Mouse (Mus musculus) frontal cortex, adult (tissue): ENCODE results near the gene Map6.
"Not testable (repeated sequence)": the region's sequence is repeated elsewhere in the genome, so short reads cannot be mapped to it uniquely, and the experiment has no call there.

Experiments used
- ATAC-seq: cut with Nextera tagmentation; 2 replicates; pipeline ENCODE4 v1.9.2; 2017; ENCODE audit warnings: mild to moderate bottlenecking, moderate library complexity, mixed read lengths; ENCODE audit not compliant: low TSS enrichment

The Map6 gene

DNA sequence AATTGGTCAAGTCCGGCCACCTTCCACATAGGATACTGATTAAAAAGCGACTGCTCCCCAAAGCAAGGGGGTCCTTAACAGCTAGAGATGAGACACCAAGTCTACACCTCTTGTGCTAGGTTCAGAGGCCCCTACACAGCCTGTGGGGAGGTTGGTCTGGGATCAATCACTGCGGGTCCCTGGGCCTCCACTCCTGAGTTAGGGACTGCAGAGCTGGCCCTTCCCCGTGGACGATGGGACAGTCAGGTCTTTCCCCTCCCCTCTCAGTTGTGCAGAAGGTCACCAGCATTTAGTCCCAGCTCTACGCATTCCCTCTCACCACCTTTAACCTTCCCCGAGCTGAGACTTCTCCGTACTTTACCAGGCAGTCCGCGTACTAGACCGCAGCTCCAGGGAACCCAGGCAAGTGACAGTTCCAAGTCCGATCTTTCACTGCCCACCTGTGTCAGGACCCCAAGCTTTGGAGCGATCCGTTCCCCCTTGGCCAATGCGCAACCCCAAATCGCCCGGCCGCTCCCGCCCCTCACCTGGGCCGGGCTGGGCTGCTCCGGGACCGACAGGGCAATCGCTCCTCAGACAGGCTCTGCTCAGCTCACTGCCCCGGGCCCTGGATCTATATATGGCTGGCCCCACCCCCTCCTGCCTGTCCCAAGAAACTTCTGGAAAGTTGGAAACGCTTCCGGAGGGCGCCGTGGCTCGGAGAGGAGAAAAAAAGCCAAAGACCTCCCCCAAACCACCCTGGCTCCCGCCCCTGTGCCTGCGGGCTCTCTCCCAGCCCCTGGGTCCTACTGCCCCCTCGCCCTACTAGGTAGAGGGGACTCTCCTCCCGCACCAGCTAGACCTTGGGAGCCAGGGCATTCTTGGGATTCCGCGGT is 85.5 kb downstream of the Map6 start, which contains the start of gene Serpinh1:
TSS of gene Serpinh1 (minus strand) at position 714 of the 875 bp plus-strand sequence.
- 0 out of 2 replicates have a peak, but pooled peaks have one; percentile 21 for ATAC-seq

DNA sequence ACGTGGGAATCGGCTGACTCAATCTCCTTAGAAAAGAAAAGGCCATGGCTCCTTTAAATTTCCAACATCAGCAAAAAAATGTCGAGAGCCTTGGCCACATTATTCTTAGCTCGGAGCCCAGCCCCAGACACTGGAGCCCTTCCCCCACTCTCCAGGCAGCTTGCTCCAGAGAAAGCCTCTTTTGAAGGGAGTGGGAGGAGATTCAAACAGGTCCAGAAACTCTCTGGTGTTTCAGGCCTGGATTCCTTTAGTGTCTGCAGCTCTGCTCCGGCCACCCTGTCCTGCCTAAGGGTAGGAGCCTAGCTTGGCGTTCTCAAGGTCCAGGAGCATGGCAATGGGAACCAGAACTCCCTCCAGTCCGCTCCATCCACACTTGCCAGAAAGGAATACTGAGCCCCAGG is 88.5 kb downstream of the Map6 start:
- peak; percentile 66 for ATAC-seq

DNA sequence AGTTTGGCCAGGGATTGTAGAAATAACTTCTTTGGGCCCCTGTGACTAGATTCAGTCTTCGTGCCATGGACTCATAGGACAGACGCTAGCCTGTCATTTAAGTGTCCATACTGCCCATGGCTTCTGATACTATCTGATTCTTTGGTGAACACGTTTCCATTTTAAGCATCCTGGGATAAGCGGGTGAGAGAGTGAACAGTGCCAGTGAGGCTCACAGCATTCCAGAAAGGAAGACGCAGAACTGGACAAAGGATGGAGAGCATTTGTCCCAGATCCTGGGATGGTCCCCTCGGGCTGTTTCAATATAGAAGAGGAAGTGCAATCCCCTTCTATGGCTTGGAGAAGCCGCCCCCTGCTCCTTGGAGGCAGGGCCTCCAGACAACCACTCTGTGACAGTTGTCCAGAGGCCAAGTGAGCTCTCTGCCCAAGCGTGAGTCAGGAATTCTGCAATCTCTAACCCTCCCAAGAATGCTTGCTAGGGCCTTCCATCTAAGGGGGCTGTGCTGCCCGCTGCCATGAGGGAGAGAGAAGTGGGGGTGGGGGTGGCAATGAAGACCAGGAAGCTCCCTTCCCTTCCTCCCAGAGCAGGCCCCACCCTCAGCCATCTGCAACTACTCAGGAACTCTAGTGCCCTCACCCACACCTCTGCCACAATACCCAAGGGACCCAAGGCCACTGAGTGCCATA is 89.1 kb downstream of the Map6 start:
- ATAC-seq: no peak

DNA sequence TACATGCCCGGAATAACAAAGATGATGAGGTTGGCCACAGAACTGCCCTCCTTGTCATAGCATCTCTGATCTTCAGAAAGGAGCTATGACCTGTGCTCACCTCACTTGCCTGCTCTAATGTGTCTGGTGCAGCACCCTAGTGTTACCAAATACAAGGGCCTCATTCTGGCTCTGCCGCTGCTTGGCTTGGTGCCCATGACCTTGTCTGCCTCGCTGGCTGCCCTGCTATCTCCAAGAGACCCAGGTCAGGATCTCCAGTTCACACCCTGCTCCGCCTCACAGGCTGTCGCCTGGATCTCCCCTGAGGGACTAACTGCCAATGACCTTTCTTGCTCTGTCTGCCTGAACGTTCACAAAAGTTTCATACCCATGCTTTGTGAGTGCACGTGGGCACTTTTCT is 90.0 kb downstream of the Map6 start:
- no peak for ATAC-seq

DNA sequence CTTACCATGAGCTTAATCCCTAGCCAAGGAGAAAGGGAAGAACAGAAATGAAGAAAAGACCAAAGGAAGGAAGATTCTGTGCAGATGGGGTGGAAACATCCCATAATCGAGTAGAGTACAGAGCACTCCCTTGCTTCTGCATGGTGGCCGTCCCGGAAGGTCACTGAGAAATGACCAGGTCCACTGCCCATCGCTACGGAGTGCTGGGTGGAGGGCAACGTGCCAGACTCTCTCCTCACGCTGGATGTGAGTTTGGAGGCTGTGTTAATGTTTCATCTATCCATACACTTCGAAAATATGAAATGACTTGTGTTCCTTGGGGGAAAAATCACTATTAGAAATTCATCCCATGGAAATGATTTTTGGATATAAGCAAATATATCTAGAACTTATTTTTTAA is 91.1 kb downstream of the Map6 start:
- no peak for ATAC-seq

DNA sequence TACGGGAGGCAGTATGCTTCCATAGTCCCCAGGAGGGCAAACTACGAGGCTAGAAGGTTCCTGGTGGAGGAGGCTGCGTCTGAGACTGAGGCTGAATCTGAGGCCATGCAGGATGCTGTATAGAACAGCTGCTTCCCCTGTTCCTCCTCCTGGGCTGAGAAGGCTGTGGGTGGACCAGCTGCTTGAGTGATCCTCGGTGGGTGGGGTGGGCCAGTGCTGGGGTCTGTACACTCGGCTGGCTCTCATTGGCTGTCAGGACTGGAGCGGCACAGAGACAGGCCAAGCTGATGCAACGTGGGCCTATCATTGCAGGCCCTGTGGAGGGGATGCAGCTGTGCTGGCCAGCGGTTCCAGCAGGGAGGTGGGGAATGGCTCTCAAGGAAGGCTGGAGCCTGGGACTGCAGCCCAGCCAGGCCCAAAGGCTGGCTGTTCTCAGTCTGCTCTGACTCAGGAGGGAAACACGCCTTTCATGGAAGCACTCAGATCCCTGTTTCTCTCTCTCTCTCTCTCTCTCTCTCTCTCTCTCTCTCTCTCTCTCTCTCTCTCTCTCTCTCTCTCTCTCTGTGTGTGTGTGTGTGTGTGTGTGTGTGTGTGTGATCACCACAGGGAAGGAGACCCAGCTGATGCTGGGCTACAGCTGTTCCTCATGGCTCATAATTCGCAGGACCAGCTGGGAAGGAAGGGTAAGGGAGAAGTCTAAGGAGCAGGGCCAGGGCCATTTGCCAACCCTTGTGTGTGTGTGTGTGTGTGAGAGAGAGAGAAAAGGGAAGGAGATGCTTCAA is 93.0 kb downstream of the Map6 start:
- peak; percentile 76 for ATAC-seq

DNA sequence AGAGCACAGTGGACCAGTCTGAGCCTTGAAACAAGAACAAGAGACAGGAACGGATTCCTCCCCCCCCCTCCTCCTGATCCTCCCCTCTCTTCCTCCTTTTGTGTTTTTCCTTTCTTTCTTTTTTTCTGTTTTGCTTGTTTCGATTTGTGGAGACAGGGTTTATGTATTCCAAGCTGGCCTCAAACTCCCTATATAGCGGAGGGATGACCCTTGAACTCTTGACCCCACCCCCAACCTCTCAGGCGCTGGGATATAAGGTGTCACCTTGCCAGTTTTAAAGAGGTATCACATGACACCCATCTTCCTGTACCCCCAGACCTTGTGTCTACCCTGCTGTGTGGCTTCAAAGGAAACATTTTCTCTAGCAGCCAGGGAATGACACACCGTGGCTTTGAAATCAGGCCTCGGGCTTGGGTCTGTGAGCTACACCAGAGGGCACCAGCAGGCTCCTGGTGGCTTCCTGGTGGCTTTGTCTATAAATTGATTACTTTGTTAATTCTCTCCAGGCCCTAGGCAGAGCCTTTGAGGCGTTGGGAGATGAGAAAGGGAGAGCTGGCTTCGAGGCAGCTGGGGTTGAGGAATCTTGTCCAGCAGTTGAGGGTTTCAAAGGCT is 93.7 kb downstream of the Map6 start:
- ATAC-seq: no peak

DNA sequence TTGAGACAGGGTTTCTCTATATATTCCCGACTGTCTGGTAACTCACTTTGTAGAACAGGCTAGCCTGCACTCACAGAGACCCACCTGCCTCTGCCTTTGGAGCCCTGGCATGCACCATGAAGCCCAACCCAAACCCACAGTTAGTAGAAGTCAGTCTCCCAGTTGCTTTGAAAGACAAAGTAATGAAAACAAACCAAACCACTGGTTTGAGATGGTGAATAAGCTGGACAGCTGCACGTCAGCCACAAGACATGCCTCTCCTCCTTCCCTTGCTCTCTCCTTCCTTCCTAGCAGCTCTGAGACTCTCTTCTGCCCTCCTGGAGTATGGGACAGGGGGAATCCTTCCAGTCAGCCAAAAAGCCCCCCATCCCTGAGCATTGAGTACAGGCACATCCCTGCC is 94.9 kb downstream of the Map6 start:
- ATAC-seq: no peak

DNA sequence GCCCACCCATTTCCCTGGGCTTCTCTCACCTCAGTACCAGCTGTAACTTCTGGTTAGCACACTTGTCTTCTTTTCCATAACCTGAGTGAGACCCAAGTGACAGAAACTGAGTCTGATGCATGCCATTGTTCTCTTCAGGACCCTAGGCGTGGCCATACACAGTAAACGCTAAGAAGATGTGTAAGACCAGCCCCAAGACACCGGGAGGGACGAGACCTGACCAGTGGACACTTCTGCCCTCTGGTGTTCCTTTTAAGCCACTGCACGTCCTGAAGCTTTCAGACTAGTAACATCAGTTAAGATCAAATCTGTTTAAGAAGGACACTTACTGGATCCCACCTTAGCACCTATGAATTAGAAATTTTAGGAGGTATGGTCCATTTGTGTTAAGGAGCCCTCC is 97.8 kb downstream of the Map6 start:
- peak; percentile 51; the same call in 1 of the 2 replicates for ATAC-seq

DNA sequence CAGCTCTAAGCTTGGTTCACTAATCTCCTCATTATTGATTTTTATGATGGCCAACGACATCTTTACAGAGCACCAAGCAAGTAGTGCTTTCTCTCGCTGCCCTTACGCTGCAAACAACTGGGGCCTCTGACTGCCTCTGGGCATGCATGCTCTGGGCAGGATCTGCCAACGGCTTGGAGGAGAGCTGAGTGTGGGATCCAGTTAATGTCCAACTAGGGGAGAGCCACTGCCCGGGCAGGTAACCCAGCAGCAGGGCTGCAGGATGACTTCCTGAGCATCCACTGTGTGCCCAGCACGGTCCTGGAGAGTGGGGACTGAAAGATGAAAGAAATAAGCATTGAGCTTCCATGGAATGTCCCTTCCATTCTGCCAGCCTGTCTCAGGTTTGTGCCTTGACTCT is 99.5 kb downstream of the Map6 start:
- ATAC-seq: no peak

DNA sequence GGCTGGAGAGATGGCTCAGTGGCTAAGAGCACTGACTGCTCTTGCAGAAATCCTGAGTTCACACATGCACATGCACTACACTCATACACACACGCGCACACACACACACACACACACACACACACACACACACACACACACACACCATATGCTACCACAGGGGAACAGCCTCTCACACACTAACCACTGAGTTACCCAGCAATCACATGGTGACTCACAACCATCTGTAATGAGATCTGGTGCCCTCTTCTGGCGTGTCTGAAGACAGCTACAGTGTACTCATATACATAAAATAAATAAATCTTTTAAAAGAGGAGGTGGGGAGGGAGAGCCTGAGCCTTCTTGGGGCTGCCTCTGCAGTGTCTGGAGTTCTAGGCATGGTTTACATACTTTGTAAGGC is 107.1 kb downstream of the Map6 start:
- not testable (repeated sequence) for ATAC-seq

DNA sequence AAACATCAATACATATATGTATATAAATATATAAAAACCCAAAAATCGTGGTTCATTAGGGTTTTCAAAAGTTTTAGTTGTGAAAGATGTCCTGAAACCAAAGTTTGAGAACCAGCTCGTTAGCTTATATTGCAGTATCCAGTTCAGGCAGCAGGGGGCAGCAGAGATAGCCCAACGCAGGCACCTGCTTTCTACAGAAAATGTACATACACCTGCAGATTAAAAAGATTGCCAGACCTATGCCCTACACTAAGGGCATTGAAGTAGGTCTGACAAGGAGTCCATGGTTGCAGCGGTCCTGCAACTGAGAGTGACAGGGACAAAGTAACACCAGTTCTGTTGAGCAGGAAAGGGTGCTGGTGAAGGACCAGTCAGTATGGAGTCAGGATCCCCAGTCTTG is 108.2 kb downstream of the Map6 start:
- no peak for ATAC-seq

DNA sequence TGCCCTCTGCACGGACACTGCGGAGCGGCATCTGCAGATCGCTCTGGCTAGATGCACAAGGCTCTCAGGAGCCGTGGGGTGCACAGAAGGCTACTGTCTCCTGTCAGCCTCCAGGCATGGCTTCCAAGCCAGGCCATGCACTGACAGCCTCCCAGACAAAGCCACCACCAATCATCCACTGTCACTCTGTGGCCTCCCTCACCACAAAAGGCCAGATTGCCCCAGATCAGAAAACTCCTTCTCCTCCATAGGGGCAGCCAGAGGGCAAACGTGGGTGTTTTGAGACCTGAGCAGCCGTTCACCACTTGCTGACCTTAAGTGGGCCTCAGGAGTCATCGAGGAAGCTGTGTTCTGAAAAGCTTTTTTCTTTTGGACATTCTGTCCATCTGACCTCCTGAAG is 111.6 kb downstream of the Map6 start:
- no peak for ATAC-seq

DNA sequence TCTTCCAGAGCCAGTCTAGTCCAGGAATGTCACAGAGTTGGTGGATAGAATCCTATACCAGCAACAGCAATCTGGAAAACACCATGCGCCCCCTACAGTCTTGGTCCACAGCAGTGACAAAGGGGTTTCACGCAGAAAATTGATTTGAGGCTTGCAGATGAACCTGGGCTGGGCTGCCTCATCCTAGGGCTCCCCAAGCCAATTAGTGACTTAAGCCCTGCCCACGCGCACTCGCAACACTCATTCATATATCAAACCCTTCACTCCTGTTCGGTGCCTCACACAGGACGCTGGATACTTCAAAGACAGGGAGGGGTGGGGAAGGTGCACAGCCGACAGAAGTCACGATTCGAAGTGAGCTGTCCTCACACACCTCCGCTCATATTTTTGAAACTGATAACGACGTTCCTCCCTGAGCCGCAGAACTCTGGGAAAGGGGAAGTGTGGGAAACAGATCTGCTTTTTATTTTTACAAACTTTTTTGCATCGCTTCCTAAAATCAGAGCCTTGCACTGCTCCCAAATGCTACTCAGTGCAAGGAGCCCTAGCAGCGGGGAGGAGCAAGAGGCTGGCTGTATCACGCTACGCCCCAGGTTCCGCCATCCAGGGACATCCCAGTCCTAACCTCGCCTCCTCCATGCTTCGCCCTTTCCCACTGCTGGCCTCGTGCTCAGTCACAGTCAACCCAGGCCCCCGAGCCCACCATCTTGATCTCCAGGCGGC is 113.4 kb downstream of the Map6 start:
- ATAC-seq: peak; percentile 64

DNA sequence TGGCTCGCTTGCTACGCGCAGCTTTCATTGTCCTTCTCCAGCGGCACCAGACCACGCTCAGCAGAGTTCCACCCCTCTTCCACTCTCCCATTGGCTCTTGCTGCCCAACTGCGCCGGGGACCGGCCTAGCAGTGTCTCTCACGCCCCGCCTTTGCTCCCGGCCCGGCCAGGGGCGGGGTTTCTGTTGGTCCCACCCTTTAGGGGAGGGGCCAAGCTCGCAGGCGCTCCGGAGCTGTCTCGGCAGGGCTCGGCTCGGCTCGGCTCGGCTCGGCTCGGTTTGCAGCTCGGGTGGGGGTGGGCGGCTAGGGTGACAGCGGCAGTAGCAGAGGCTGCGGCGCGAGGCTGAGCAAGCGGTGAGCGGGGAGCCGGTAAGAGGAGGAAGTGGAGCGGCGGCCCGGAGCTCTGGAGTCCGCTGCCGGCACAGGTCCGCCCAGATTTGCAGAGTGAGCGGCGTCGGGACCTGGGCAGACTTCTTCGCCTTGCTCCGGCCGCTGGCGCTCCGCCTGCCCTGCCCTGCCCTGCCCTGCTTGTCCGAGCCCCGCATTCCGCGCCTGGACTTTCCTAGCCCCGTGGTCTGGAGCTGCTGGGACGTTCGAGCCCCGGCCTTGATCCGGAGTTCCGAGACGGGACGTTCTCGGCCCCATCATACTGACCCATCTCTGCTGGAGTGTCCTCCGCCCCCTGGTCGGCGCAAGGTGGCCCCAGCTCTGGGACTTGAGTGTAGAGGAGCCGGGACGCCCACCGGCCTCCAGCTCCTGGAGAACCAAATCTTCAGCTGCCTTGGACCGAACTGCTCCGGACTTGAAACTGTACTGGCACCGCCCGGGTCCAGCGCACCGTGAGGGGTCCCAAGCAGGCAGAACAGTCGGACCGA is 114.2 kb downstream of the Map6 start, which contains the start of gene Gdpd5:
TSS of gene Gdpd5 (plus strand) at position 201 of the 874 bp plus-strand sequence.
- ATAC-seq: peak; percentile 82

DNA sequence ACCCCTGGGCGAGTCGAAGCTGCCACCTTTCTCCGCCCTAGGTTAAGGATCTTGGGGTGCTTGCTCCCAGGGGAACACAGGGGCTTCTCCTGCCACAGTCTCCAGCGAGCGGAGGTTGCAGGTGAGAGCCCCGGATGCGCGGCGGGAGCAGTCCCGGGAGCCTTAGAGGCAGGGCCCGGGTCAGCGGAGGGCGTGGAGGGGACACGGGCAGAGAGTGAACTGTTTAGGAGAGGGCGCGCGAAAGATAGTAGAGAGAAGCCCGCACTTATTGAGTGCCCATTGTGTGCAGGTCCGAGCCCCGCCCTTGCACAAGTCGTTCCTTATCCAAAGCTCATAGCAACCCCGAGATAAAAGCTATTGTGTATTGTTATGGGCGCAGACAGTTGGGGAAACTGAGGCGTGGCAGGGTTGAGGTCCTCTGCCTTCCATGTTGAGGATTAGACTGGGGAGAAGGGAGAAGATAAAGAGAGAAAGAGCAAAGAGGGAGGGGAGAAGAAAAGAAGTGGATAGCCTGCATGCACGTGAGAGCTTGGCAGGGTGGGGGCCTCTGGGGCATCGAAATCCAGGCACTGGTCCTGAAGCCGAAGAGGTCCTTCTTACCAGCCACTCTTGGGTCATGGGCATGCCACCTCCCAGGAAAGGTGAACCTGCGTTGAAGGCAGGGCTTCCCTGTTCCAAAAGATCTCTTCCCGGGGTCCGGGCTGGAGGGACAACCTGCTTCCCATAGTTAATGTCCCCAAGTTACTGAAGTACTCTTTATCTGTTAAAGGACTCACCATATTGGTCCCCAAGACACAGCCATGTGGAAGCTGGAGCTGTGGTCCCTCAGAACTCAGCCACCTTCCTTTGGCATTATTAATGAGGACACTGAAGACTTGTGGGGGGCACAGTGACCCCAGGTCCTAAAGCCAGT is 115.1 kb downstream of the Map6 start:
- no peak for ATAC-seq

DNA sequence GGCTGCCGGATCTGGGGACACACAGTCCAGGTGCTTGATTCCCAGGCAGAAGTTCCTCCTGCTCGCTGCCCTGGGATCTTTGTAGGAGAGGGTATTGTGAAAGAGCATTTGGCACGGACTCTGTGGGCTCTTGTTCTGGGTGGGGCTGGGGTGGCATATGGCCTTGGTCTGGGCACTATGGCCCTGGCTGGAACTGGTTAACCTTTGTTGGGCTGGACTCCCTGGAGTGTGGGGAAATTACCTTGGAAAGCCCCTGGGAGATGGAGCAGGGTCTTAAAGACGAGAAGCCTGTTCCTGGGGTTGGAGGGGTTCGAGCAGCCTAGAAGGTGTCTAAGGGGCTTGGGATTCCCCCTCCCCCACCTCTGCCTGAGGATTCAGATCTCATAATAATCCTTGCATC is 116.0 kb downstream of the Map6 start:
- ATAC-seq: no peak

DNA sequence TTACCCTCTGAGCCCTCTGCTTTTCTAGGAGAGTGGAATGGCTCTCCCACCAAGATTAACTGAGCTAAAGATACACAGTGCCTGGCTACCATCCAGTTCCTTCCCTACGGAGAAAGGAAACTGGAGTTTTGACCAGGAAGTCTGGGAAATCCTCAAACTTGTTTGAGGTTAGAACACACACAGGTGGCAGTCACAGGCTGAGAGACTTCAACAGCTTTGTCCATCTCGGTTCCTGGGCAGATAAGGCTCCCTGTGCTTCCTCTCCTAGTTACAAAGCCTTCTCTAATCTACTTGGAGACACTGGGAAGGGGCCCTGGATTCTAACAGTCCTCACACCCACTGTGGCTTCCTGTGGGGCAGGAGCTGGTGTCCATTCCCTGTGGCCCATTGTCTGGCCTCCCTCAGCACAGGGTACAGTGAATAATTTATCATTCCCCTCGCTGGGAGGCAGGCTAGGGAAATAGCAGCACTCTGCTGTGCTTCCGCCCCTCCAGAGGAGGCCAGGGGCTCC is 116.9 kb downstream of the Map6 start:
- ATAC-seq: no peak

DNA sequence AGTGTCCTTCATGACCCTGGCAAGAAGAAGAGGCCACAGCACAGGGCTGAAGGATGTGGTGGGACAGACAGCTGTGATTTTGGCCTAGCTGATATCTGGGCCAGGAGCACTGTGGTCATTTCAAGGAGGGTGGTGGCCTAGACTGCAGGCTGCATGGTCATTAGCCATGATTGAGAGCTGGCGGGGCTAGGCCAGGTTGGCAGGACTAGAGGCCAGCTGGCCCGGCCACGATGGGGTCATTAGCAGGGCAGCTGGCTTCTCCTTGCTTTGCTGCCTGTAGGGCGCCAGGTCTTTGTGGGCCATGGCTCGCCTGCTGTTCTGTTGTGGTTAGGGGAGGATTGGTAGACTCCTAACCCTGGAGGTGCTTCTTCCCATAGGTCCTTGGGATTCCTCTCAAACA is 118.8 kb downstream of the Map6 start:
- ATAC-seq: no peak
